Mouse (Mus musculus): Measurements from ENCODE around the gene Fermt3. TPM values are rescaled to one million over a fixed set of nuclear protein-coding genes. Genes with fewer than 3 reads are reported as not detected.

Fermt3 gene
- total and polyA plus RNA-seq, 3 experiments = 5.2 to 9.0 (median 7.8) TPM

DNA sequence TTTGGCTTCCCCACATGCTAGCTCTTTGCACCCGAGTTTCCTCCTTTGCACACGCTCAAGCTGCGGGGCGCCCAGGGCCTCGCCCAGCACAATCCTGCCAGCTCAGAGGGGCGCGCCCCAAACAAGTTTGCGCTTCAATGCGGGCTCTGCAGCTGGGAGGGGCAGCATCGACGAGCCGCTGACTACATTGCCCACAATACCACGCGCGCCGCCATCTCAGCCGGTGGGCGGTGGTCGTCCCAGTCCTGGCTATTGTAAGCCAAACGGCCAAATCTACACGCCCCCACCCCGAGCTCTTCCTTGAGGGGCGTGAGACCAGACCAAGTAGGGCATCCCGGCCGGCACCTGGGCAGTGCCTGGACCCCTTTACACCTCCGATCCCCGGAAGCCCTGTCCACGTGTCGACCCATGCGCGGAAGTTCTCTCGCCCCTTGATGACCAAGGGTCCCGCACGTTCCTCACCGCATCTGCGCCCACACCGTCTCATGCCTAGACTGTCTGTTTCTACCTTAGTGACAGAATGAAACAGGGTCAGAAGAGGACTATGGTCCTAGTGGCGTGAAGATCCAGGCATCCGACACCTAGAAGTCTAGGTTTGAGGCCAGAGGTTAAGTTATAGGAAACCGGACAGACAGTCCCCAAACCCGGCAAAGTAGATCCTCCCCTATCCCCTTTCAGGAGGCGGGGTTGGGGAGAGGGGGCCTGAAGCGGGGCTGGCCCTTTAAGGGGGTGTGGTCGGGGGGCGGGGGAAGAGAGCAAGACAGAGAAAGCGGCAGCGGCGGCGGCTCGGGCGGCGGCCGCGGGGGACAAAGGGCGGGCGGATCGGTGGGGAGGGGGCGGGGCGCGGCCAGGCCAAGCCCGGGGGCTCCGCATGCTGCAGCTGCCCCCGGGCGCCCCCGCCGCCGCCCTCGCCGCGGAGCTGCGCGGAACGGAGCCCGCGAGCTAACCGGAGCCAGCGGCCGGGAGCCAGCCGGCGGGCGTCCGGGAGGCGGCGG lies 44.8 kb downstream of the Fermt3 start, which contains the start of gene Ppp1r14b:
Ppp1r14b (plus strand) TSS at position 758 of the 995 bp plus-strand sequence.
- Histone ChIP-seq H3K9ac (ENCODE audit: low read depth, low read length) (peak within 1 kb of the TSS; percentile 69), H3K79me2 (replicated peaks; ENCODE audit: control insufficient read depth, insufficient read depth, low read length) (no peaks in the 10 kb centered on the region), H3K4me3 (peak within 1 kb of the TSS; percentile 68), H3K36me3 (ENCODE audit: control insufficient read depth, insufficient read depth, low read length) (no peaks in the 10 kb centered on the region), H3K27ac (peak within 1 kb of the TSS; percentile 83), H3K27me3 (ENCODE audit: control insufficient read depth, insufficient read depth, low read length) (no peaks in the 10 kb centered on the region), H3K4me1 (ENCODE audit: control insufficient read depth, insufficient read depth, low read length) (peaks cover 5% of the 10 kb centered on the region)
- no peak for TF ChIP-seq CTCF (IDR thresholded peaks at IDR 0.05)
- no peak for TF ChIP-seq EP300 (IDR thresholded peaks at IDR 0.05; ENCODE audit: insufficient read depth, low read depth, low read length)
- TF ChIP-seq POLR2A (IDR thresholded peaks at IDR 0.05; ENCODE audit: insufficient read depth, low read depth, low read length) = 0 out of 2 replicates have a peak, but pooled peaks have one; percentile 44
- peak; percentile 84 to 87 for DNase-seq
- 3% methylated on average over 75 of the region's 84 CpGs for WGBS
- intact Hi-C loops (cut with DNase I) = loop anchor here (5.0 kb wide), 1 partner anchor 32 kb away; the partner anchor contains the start of genes Bad and Gpr137

- peak overlapping the region; percentile 83 for H3K27ac ChIP-seq
- peaks cover 5% of the 10 kb centered on the region for H3K4me1 ChIP-seq (ENCODE audit: control insufficient read depth, insufficient read depth, low read length)
- no peaks in the 10 kb centered on the region for H3K27me3 ChIP-seq (ENCODE audit: control insufficient read depth, insufficient read depth, low read length)
- H3K9ac ChIP-seq (ENCODE audit: low read depth, low read length) = no peak overlapping the region
- no peaks in the 10 kb centered on the region for H3K36me3 ChIP-seq (ENCODE audit: control insufficient read depth, insufficient read depth, low read length)
- TF ChIP-seq CTCF (IDR thresholded peaks at IDR 0.05) (no peak), EP300 (IDR thresholded peaks at IDR 0.05; ENCODE audit: insufficient read depth, low read depth, low read length) (no peak), POLR2A (IDR thresholded peaks at IDR 0.05; ENCODE audit: insufficient read depth, low read depth, low read length) (no peak)
- H3K4me3 ChIP-seq = peak overlapping the region; percentile 68
- intact Hi-C loops (cut with DNase I) = no loop called here
- DNase-seq = no peak
- no peaks in the 10 kb centered on the region for H3K79me2 ChIP-seq (replicated peaks; ENCODE audit: control insufficient read depth, insufficient read depth, low read length)
- WGBS = 40% methylated on average over 12 of the region's 12 CpGs
These were observed 45.6 kb downstream of the Fermt3 start for GRCm38 (mm10) chr19:6973581-6974190.

DNA sequence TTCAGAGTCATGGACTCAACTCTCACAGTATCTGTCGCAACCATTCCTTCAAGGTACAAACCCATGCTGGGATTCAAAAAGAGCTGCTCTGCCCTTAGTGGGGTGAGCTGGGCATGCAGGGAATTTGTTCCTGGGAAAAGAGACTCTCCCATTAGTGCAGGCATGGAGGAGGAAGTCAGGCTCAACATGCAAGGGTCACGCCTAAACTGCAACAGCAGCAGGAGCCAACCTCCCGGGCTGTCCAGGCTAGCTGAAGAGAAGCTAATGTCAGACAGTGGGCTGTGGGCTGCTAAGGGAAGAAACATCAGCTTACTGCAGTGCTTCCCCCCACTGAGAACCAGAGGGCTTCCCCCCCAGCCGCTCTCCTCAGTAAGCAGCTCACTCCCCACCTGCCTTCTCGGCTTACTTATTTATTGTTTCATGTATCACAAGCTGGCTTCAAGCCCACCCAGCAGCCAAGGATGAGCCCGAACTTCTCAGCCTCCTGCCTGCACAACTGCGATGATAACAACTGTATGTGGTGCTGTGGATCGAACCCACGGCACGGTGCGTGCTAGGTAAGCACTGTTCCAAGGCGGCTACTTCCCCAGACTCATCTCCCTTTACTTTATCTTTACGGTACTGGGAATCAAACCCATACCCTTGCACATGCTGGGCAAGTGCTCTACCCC lies 46.9 kb downstream of the Fermt3 start:
- Histone ChIP-seq H3K79me2 (replicated peaks; ENCODE audit: control insufficient read depth, insufficient read depth, low read length) (no peaks in the 10 kb centered on the region; the same call in 1 of the 2 replicates), H3K9ac (ENCODE audit: low read depth, low read length) (no peak overlapping the region), H3K27me3 (ENCODE audit: control insufficient read depth, insufficient read depth, low read length) (no peaks in the 10 kb centered on the region), H3K27ac (no peak overlapping the region), H3K4me3 (no peak overlapping the region), H3K4me1 (ENCODE audit: control insufficient read depth, insufficient read depth, low read length) (peaks cover 5% of the 10 kb centered on the region), H3K36me3 (ENCODE audit: control insufficient read depth, insufficient read depth, low read length) (no peaks in the 10 kb centered on the region)
- no peak for DNase-seq
- 77% methylated on average over 13 of the region's 13 CpGs for WGBS
- TF ChIP-seq EP300 (IDR thresholded peaks at IDR 0.05; ENCODE audit: insufficient read depth, low read depth, low read length) (no peak), POLR2A (IDR thresholded peaks at IDR 0.05; ENCODE audit: insufficient read depth, low read depth, low read length) (no peak)
- intact Hi-C loops (cut with DNase I) = no loop called here

- TF ChIP-seq CTCF (IDR thresholded peaks at IDR 0.05) = no peak
- TF ChIP-seq POLR2A (IDR thresholded peaks at IDR 0.05; ENCODE audit: insufficient read depth, low read depth, low read length) = no peak
- TF ChIP-seq EP300 (IDR thresholded peaks at IDR 0.05; ENCODE audit: insufficient read depth, low read depth, low read length) = no peak
- Histone ChIP-seq H3K9ac (ENCODE audit: low read depth, low read length) (no peak overlapping the region), H3K27me3 (ENCODE audit: control insufficient read depth, insufficient read depth, low read length) (no peaks in the 10 kb centered on the region), H3K36me3 (ENCODE audit: control insufficient read depth, insufficient read depth, low read length) (no peaks in the 10 kb centered on the region), H3K79me2 (replicated peaks; ENCODE audit: control insufficient read depth, insufficient read depth, low read length) (no peaks in the 10 kb centered on the region; the same call in 1 of the 2 replicates), H3K4me1 (ENCODE audit: control insufficient read depth, insufficient read depth, low read length) (peaks cover 4% of the 10 kb centered on the region), H3K27ac (no peak overlapping the region), H3K4me3 (no peak overlapping the region)
- 47% methylated on average over 6 of the region's 6 CpGs for WGBS
- intact Hi-C loops (cut with DNase I) = no loop called here
- no peak for DNase-seq
These were observed 47.6 kb downstream of the Fermt3 start for GRCm38 (mm10) chr19:6971644-6972043.

DNA sequence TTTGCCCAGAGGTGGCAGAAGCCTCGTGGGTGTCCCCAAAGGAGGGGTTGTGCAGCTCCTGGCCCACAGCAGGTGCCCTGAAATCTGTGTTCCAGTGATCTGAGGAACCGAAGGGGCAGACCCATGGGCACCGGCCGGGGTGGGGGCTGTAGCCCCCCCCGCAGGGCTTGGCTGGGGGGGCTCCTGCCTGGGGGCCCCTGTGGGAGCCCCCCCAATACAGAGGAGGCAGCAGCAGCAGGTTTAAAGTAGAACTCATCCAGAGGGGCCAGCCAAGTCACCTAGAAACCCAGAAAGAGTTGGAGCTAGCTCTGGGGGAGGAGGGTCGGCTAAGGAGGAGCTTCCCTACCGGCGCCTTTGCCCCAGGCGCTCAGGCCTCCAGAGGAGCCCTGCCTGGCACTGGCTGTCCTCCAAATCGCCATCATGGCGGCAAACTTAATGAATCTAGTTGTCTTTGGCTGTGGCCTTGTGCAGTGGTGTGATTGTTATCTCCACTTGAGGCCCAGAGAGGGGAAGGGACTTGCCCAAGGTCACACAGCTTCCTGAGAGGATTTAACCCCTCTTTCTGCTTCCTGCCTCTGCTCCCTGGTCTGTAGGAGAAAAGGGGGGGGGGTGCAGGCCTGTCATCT lies 48.7 kb downstream of the Fermt3 start:
- H3K9ac ChIP-seq (ENCODE audit: low read depth, low read length) = no peak overlapping the region
- 33% methylated on average over 11 of the region's 11 CpGs for WGBS

More for the DNA sequence above, 48.7 kb downstream of the Fermt3 start:
- H3K27me3 ChIP-seq (ENCODE audit: control insufficient read depth, insufficient read depth, low read length) = no peaks in the 10 kb centered on the region
- H3K27ac ChIP-seq = no peak overlapping the region
- intact Hi-C loops (cut with DNase I) = no loop called here
- no peak for TF ChIP-seq CTCF (IDR thresholded peaks at IDR 0.05)
- no peak for TF ChIP-seq POLR2A (IDR thresholded peaks at IDR 0.05; ENCODE audit: insufficient read depth, low read depth, low read length)
- TF ChIP-seq EP300 (IDR thresholded peaks at IDR 0.05; ENCODE audit: insufficient read depth, low read depth, low read length) = no peak
- H3K4me1 ChIP-seq (ENCODE audit: control insufficient read depth, insufficient read depth, low read length) = peaks cover 2% of the 10 kb centered on the region
- no peak for DNase-seq
- H3K36me3 ChIP-seq (ENCODE audit: control insufficient read depth, insufficient read depth, low read length) = no peaks in the 10 kb centered on the region
- no peak overlapping the region for H3K4me3 ChIP-seq
- no peaks in the 10 kb centered on the region; the same call in 1 of the 2 replicates for H3K79me2 ChIP-seq (replicated peaks; ENCODE audit: control insufficient read depth, insufficient read depth, low read length)
